Mouse (Mus musculus): ENCODE measurements at regions not wholly inside any gene's neighbourhood (a gene's known extent, or its start where the extent isn't known, plus 50 kb on each side); places are given as distances from the start of the nearest gene placed in this dataset.

DNA sequence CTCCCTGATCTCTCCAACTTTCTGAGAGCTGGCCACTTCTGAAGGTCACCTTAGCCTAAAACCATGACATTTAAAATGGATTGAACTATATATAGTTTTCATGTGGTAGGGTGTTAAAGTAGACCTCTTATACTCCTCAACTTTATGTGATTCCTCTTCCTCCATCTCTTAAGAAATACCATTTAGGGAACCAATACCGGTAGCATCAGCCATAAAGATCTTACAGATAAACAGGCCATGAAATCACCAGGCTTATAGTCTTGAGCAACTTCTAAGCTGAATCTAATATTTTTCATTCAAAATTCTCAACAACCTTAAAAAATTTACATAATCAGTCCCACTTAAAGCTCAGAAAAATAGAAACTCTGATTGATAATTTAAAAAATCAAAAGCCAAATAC, 56.2 kb downstream of the Rpl36a-ps1 start:
- Histone ChIP-seq H3K9ac (replicated peaks; ENCODE audit: low read length) (no peak overlapping the region), H3K27ac (replicated peaks; ENCODE audit: low read depth, low read length) (no peak overlapping the region), H3K4me1 (ENCODE audit: control insufficient read depth, insufficient read depth, low read length) (peaks cover 7% of the 10 kb centered on the region; the same call in 1 of the 2 replicates), H3K36me3 (ENCODE audit: control insufficient read depth, insufficient read depth, low read length) (no peaks in the 10 kb centered on the region), H3K4me3 (replicated peaks; ENCODE audit: low read depth, low read length) (no peak overlapping the region), H3K9me3 (ENCODE audit: control insufficient read depth, low read length) (no peaks in the 10 kb centered on the region), H3K4me2 (ENCODE audit: low read length) (no peak overlapping the region), H3K27me3 (ENCODE audit: control insufficient read depth, insufficient read depth, low read length) (no peaks in the 10 kb centered on the region)
- ATAC-seq (ENCODE audit: low FRiP score, low TSS enrichment) = no peak
- DNase-seq = no peak
- WGBS = 96% methylated on average over 1 of the region's 1 CpGs

DNA sequence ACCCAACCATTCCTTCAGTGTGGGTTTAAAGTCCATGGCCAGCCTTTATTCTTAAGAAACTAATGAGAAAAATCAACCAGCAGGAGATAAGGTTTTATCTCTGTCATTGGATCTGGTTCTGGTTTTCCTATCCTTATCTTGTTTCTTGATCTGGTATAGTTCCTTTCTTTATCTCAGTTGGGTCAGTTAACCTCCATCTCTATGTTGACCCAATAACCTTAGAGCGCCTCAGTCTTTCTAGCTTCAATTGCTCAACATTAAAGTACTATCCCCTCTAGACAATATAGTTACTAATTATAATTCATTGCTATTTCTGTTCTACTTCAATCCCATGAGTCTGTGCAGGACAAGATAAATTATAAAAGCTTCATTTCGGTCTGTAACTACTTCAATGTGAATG, 56.7 kb downstream of the Rpl36a-ps1 start:
- Histone ChIP-seq H3K36me3 (ENCODE audit: control insufficient read depth, insufficient read depth, low read length) (no peaks in the 10 kb centered on the region), H3K4me3 (replicated peaks; ENCODE audit: low read depth, low read length) (no peak overlapping the region), H3K27ac (replicated peaks; ENCODE audit: low read depth, low read length) (no peak overlapping the region), H3K27me3 (ENCODE audit: control insufficient read depth, insufficient read depth, low read length) (no peaks in the 10 kb centered on the region), H3K9ac (replicated peaks; ENCODE audit: low read length) (no peak overlapping the region), H3K4me1 (ENCODE audit: control insufficient read depth, insufficient read depth, low read length) (peaks cover 12% of the 10 kb centered on the region; the same call in 1 of the 2 replicates), H3K4me2 (ENCODE audit: low read length) (no peak overlapping the region), H3K9me3 (ENCODE audit: control insufficient read depth, low read length) (no peaks in the 10 kb centered on the region)
- ATAC-seq (ENCODE audit: low FRiP score, low TSS enrichment) (no peak), DNase-seq (no peak)
- 94% methylated on average over 2 of the region's 2 CpGs for WGBS

DNA sequence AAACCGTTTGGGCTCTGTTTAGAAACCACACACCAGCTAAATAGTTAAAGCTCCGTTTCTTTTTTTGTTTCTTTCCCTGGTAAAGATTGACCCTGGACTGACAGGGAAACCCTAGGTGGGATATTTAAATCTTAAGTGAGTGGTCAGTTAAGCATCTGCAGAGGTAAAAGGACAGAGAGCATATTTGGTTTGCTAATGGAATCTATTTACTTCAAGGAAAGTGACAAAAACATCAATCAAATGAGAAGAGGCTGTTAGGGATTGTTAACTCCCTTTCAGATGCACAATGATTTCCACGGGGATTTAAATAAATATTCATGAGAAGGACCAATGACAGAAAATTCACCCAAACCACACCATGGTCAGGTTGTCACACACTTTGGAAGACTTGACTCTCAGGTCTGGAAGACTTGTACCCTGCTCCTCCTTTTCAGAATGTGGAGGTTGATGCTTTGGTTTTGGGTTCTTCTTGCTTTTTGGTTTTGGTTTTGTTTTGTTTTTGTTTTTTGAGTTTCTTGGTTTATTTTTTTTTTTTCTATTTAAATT, 60.7 kb downstream of the Rpl36a-ps1 start:
- no peak; the same call in 1 of the 2 replicates for ATAC-seq (ENCODE audit: low FRiP score, low TSS enrichment)
- WGBS = 1% methylated on average over 3 of the region's 3 CpGs
- H3K9ac ChIP-seq (replicated peaks; ENCODE audit: low read length) = no peak overlapping the region
- H3K27me3 ChIP-seq (ENCODE audit: control insufficient read depth, insufficient read depth, low read length) = no peaks in the 10 kb centered on the region
- no peaks in the 10 kb centered on the region for H3K9me3 ChIP-seq (ENCODE audit: control insufficient read depth, low read length)
- no peak overlapping the region for H3K4me3 ChIP-seq (replicated peaks; ENCODE audit: low read depth, low read length)
- no peaks in the 10 kb centered on the region for H3K36me3 ChIP-seq (ENCODE audit: control insufficient read depth, insufficient read depth, low read length)
- DNase-seq = peak; percentile 31
- H3K4me1 ChIP-seq (ENCODE audit: control insufficient read depth, insufficient read depth, low read length) = peaks cover 12% of the 10 kb centered on the region; the same call in 1 of the 2 replicates
- no peak overlapping the region for H3K27ac ChIP-seq (replicated peaks; ENCODE audit: low read depth, low read length)
- no peak overlapping the region for H3K4me2 ChIP-seq (ENCODE audit: low read length)

DNA sequence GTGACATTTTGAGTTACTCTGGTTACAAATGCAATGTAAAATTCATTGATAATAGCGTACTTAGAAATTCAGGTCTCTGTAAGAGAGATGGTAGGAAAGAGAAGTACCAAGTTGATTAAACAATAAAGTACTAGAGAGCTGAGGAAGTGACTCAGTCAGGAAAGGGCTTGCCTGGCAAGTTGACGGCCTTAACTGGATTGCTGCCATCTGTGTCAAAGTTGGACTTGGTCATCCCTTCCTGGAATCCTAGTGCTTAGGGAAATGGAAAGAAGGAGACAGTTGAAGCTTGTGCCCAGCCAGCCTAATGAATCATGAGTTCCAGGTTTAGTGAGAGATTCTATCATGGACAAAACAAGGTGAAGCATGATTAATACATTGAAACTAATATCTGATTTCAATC, 64.8 kb downstream of the Rpl36a-ps1 start:
- no peaks in the 10 kb centered on the region for H3K27me3 ChIP-seq (ENCODE audit: control insufficient read depth, insufficient read depth, low read length)
- H3K9me3 ChIP-seq (ENCODE audit: control insufficient read depth, low read length) = no peaks in the 10 kb centered on the region
- WGBS = 97% methylated on average over 2 of the region's 2 CpGs
- H3K4me2 ChIP-seq (ENCODE audit: low read length) = no peak overlapping the region
- no peak overlapping the region for H3K27ac ChIP-seq (replicated peaks; ENCODE audit: low read depth, low read length)
- no peak overlapping the region for H3K9ac ChIP-seq (replicated peaks; ENCODE audit: low read length)
- H3K4me3 ChIP-seq (replicated peaks; ENCODE audit: low read depth, low read length) = no peak overlapping the region
- peaks cover 12% of the 10 kb centered on the region; the same call in 1 of the 2 replicates for H3K4me1 ChIP-seq (ENCODE audit: control insufficient read depth, insufficient read depth, low read length)
- DNase-seq (no peak), ATAC-seq (ENCODE audit: low FRiP score, low TSS enrichment) (no peak)
- H3K36me3 ChIP-seq (ENCODE audit: control insufficient read depth, insufficient read depth, low read length) = no peaks in the 10 kb centered on the region

DNA sequence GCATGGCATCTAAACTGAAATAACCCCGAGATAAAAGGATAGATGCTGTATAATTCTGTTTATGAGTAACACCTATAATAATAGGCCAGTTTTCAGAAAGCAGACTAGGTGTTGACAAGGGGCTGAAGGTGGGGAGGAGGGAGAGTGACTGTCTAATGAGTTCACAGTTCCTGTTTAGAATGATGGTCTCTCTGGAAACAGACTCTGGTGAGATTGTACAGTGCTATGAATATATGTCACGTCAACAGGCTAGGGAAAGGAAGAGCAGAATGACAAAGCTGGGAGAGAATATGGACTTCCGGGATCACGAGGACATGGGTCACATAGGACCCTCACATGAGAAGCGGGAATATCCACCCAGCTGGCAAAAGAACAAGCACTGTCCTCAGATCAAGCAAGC, 85.9 kb downstream of the Rpl36a-ps1 start:
- Histone ChIP-seq H3K9me3 (ENCODE audit: control insufficient read depth, low read length) (no peaks in the 10 kb centered on the region), H3K27me3 (ENCODE audit: control insufficient read depth, insufficient read depth, low read length) (no peaks in the 10 kb centered on the region), H3K4me3 (replicated peaks; ENCODE audit: low read depth, low read length) (no peak overlapping the region), H3K9ac (replicated peaks; ENCODE audit: low read length) (no peak overlapping the region), H3K4me1 (ENCODE audit: control insufficient read depth, insufficient read depth, low read length) (no peaks in the 10 kb centered on the region), H3K27ac (replicated peaks; ENCODE audit: low read depth, low read length) (no peak overlapping the region), H3K36me3 (ENCODE audit: control insufficient read depth, insufficient read depth, low read length) (no peaks in the 10 kb centered on the region), H3K4me2 (ENCODE audit: low read length) (no peak overlapping the region)
- ATAC-seq (ENCODE audit: low FRiP score, low TSS enrichment) (no peak), DNase-seq (no peak)
- 88% methylated on average over 5 of the region's 5 CpGs for WGBS

DNA sequence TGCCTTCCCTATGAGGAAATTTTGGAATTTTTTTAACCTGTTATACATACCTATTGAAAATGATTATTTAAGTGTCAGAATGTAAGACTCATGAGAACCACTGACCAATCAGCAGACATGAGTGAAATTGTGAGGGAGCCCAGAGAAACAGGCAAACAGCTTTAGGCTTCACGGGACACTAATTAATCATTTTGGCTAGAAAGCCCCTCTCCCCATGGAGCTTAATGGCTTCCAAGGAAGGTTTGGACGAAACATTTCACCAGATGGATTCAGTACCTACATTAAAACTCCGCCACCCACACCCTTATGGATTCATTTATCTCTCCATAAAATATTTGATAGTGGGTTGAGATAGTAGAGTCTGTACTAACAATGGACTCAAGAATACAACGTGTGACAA, 95.2 kb downstream of the Rpl36a-ps1 start:
- H3K9me3 ChIP-seq (ENCODE audit: control insufficient read depth, low read length) = no peaks in the 10 kb centered on the region
- DNase-seq (no peak), ATAC-seq (ENCODE audit: low FRiP score, low TSS enrichment) (no peak)
- 78% methylated on average over 4 of the region's 4 CpGs for WGBS
- H3K9ac ChIP-seq (replicated peaks; ENCODE audit: low read length) = no peak overlapping the region
- H3K4me2 ChIP-seq (ENCODE audit: low read length) = no peak overlapping the region
- H3K27ac ChIP-seq (replicated peaks; ENCODE audit: low read depth, low read length) = no peak overlapping the region
- no peaks in the 10 kb centered on the region for H3K27me3 ChIP-seq (ENCODE audit: control insufficient read depth, insufficient read depth, low read length)
- no peak overlapping the region for H3K4me3 ChIP-seq (replicated peaks; ENCODE audit: low read depth, low read length)
- H3K36me3 ChIP-seq (ENCODE audit: control insufficient read depth, insufficient read depth, low read length) = no peaks in the 10 kb centered on the region
- H3K4me1 ChIP-seq (ENCODE audit: control insufficient read depth, insufficient read depth, low read length) = no peaks in the 10 kb centered on the region

DNA sequence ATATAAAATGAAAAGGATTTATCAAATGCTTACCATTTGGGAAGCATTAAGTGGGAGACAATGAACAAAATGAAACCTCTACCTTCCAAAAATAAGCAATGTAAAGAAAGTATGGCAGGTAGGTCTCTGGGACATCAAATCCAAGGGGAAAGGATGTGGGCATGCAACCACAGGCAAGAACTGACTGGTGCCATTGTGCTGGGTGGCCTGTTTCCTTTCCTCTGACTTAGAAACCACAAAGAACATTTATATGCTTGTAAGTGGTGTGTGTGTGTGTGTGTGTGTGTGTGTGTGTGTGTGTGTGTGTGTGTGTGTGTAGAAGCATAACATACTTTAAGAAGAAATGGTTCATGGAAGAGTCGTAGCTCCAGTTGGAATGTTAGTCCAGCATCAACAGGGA, 96.7 kb downstream of the Rpl36a-ps1 start:
- no peak overlapping the region for H3K4me2 ChIP-seq (ENCODE audit: low read length)
- DNase-seq (no peak), ATAC-seq (ENCODE audit: low FRiP score, low TSS enrichment) (no peak)
- H3K9ac ChIP-seq (replicated peaks; ENCODE audit: low read length) = no peak overlapping the region
- H3K27ac ChIP-seq (replicated peaks; ENCODE audit: low read depth, low read length) = no peak overlapping the region
- no peaks in the 10 kb centered on the region for H3K27me3 ChIP-seq (ENCODE audit: control insufficient read depth, insufficient read depth, low read length)
- 87% methylated on average over 1 of the region's 1 CpGs for WGBS
- no peak overlapping the region for H3K4me3 ChIP-seq (replicated peaks; ENCODE audit: low read depth, low read length)
- no peaks in the 10 kb centered on the region for H3K4me1 ChIP-seq (ENCODE audit: control insufficient read depth, insufficient read depth, low read length)
- no peaks in the 10 kb centered on the region for H3K36me3 ChIP-seq (ENCODE audit: control insufficient read depth, insufficient read depth, low read length)
- no peaks in the 10 kb centered on the region for H3K9me3 ChIP-seq (ENCODE audit: control insufficient read depth, low read length)

DNA sequence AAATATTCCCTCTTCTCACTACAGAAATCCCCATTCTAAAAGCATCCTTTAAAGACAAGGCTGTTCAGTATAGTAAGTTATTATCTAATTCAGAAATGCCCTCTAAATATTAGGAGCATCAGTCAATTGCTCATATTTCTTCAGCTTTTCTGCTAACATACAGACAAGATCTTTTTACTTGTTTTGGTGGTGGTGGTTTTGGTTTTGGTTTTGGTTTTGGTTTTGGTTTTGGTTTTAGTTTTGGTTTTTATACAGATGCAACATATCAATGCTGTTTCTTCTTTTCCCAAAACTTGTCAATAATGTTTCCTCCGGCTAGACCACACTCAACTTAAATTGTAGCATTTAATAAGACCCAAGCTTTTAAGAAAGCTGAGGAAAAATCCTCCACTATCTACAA, 98.2 kb downstream of the Rpl36a-ps1 start:
- Histone ChIP-seq H3K27ac (replicated peaks; ENCODE audit: low read depth, low read length) (no peak overlapping the region), H3K4me3 (replicated peaks; ENCODE audit: low read depth, low read length) (no peak overlapping the region), H3K9ac (replicated peaks; ENCODE audit: low read length) (no peak overlapping the region), H3K9me3 (ENCODE audit: control insufficient read depth, low read length) (no peaks in the 10 kb centered on the region), H3K27me3 (ENCODE audit: control insufficient read depth, insufficient read depth, low read length) (no peaks in the 10 kb centered on the region), H3K4me1 (ENCODE audit: control insufficient read depth, insufficient read depth, low read length) (no peaks in the 10 kb centered on the region), H3K36me3 (ENCODE audit: control insufficient read depth, insufficient read depth, low read length) (no peaks in the 10 kb centered on the region), H3K4me2 (ENCODE audit: low read length) (no peak overlapping the region)
- DNase-seq (no peak), ATAC-seq (ENCODE audit: low FRiP score, low TSS enrichment) (no peak)
- WGBS = 93% methylated on average over 1 of the region's 1 CpGs

DNA sequence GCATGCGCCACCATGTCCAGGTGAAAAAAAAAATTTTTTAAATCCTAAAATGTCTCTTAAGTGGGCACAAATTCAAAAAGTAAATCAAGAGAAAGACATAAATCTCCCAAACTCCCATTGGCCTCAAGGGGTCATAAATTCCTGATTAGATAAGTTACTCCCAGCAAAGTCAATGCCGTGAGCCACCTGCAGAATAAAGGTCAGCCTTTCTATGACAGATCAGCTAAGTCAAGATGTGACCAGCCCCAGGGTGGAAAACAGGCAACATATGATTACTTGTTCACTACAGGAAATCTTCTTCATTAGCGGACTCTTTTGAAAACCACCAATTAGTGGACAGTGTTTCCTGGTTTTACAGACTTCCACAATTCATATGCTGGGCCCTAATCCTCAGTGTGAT, 101.4 kb downstream of the Rpl36a-ps1 start:
- WGBS = 89% methylated on average over 3 of the region's 3 CpGs
- H3K4me3 ChIP-seq (replicated peaks; ENCODE audit: low read depth, low read length) = no peak overlapping the region
- H3K4me2 ChIP-seq (ENCODE audit: low read length) = no peak overlapping the region

More for the DNA sequence above, 101.4 kb downstream of the Rpl36a-ps1 start:
- ATAC-seq (ENCODE audit: low FRiP score, low TSS enrichment) (no peak), DNase-seq (no peak)
- Histone ChIP-seq H3K36me3 (ENCODE audit: control insufficient read depth, insufficient read depth, low read length) (no peaks in the 10 kb centered on the region), H3K27me3 (ENCODE audit: control insufficient read depth, insufficient read depth, low read length) (no peaks in the 10 kb centered on the region), H3K4me1 (ENCODE audit: control insufficient read depth, insufficient read depth, low read length) (no peaks in the 10 kb centered on the region), H3K27ac (replicated peaks; ENCODE audit: low read depth, low read length) (no peak overlapping the region), H3K9ac (replicated peaks; ENCODE audit: low read length) (no peak overlapping the region), H3K9me3 (ENCODE audit: control insufficient read depth, low read length) (no peaks in the 10 kb centered on the region)

Measured in midbrain, embryonic 14.5 days (tissue).